Mouse (Mus musculus) lung, postnatal 0 days (tissue): ENCODE data around the gene Mindy4.

ENCODE experiments used
- CTCF ChIP-seq: IDR thresholded peaks from 2 replicates; pipeline ENCODE4 v1.5.1; 2016; ENCODE audit warnings: antibody characterized with exemption, mild to moderate bottlenecking
- EP300 ChIP-seq: IDR thresholded peaks from 2 replicates; pipeline ENCODE4 v1.6.1; 2016; ENCODE audit warnings: antibody characterized with exemption, mild to moderate bottlenecking, control low read depth

GRCm38 (mm10) chr6:55313893-55314292 is 110.7 kb downstream of the Mindy4 start:
- TF ChIP-seq CTCF (no peak), EP300 (no peak)
